ENCODE assay signal across 9 mouse cellular contexts in genomic region chr3:88221519-88222390, GRCm38 (mm10). TPM values are rescaled to one million over a fixed set of nuclear protein-coding genes. Genes with fewer than 3 reads are reported as not detected.
DNase-seq lines count a peak whose midpoint lies in the region; ATAC-seq lines count a peak whose summit lies in the region.
"Had no signal": no experiment of that assay in that cellular context is flagged by ENCODE, and none has a peak within 500 bp of the region (broad histone marks: within the 10 kb centered on the region; RNA-seq: fewer than 3 reads in every experiment).

No protein-coding gene starts in this region.

- H3K4me2 ChIP-seq in forebrain, embryonic 13.5 days: peak overlapping the region; percentile 88
- H3K4me2 ChIP-seq in neural tube, embryonic 13.5 days: peak overlapping the region; percentile 88
- H3K4me2 ChIP-seq: heart, embryonic 15.5 days had no signal

- WGBS in forebrain, embryonic 13.5 days: 15% methylated on average over 12 of the region's 12 CpGs
- WGBS in neural tube, embryonic 13.5 days: 20% methylated on average over 12 of the region's 12 CpGs

- ATAC-seq in forebrain, embryonic 13.5 days: peak; percentile 80
- peak; percentile 78 for ATAC-seq in neural tube, embryonic 13.5 days (ENCODE audit: low read depth)

- peaks cover 96% of the 10 kb centered on the region for H3K4me1 ChIP-seq in forebrain, embryonic 13.5 days
- peaks cover 97% of the 10 kb centered on the region for H3K4me1 ChIP-seq in neural tube, embryonic 13.5 days (replicated peaks)
- H3K4me1 ChIP-seq: heart, embryonic 15.5 days had no signal

- H3K27me3 ChIP-seq in forebrain, embryonic 13.5 days: peaks cover 11% of the 10 kb centered on the region; the same call in 1 of the 2 replicates
- peaks cover 29% of the 10 kb centered on the region for H3K27me3 ChIP-seq in neural tube, embryonic 13.5 days

- H3K27ac ChIP-seq in forebrain, embryonic 13.5 days: peak overlapping the region; percentile 100
- H3K27ac ChIP-seq in neural tube, embryonic 13.5 days (replicated peaks): peak overlapping the region; percentile 98
- H3K27ac ChIP-seq: heart, embryonic 15.5 days had no signal

- peak overlapping the region; percentile 96 for H3K4me3 ChIP-seq in forebrain, embryonic 13.5 days
- peak overlapping the region; percentile 11; the same call in 1 of the 2 replicates for H3K4me3 ChIP-seq in neural tube, embryonic 13.5 days
- H3K4me3 ChIP-seq: heart, embryonic 15.5 days had no signal

- peak overlapping the region; percentile 100 for H3K9ac ChIP-seq in forebrain, embryonic 13.5 days
- H3K9ac ChIP-seq in neural tube, embryonic 13.5 days: peak overlapping the region; percentile 98
- H3K9ac ChIP-seq: heart, embryonic 15.5 days had no signal

- peaks cover 89% of the 10 kb centered on the region for H3K36me3 ChIP-seq in forebrain, embryonic 13.5 days (ENCODE audit: poor library complexity, severe bottlenecking)
- peaks cover 64% of the 10 kb centered on the region for H3K36me3 ChIP-seq in neural tube, embryonic 13.5 days
- H3K36me3 ChIP-seq: heart, embryonic 15.5 days had no signal

- peak; percentile 72 to 73 for DNase-seq in cerebellum, postnatal 25 days
- DNase-seq in layer of hippocampus, adult 9-11 months: peak; percentile 88
- no peak for DNase-seq in T-cell, adult 2 months (ENCODE audit: low spot score)
- no peak for DNase-seq in gastrocnemius, postnatal 4 days (ENCODE audit: low spot score in 2 of 2)
- no peak for DNase-seq in lung, postnatal 14 days
- DNase-seq in spleen, postnatal 36 days (ENCODE audit: low spot score in 2 of 2): no peak

- no peaks in the 10 kb centered on the region for H3K9me3 ChIP-seq in forebrain, embryonic 13.5 days (replicated peaks)
- H3K9me3 ChIP-seq in neural tube, embryonic 13.5 days: no peaks in the 10 kb centered on the region
- H3K9me3 ChIP-seq: heart, embryonic 15.5 days had no signal

RNA-seq across cellular contexts. Expression of gene Rhbg, which starts 32.8 kb away (rescaled TPM):
- 0.18 and 0.26 TPM in 2 replicates for polyA plus RNA-seq in forebrain, embryonic 13.5 days (2015; fragmentation: Nextera tagmentation; extraction: Ambion mirVana)
- 0.15 and 0.67 TPM in 2 replicates for polyA plus RNA-seq in neural tube, embryonic 13.5 days (2015; fragmentation: Nextera tagmentation; extraction: Ambion mirVana)
- total RNA-seq in gastrocnemius, postnatal 4 days (2021): under 1 TPM in 1 of 2 experiments, not detected in 1; 0.16 TPM

Comparison
In these comparisons a context has a peak if more than half of its experiments do, and no peak if none do; other contexts are left out.
1. DNase-seq: peak in cerebellum, postnatal 25 days (2 of 2) and layer of hippocampus, adult 9-11 months (single experiment); none in T-cell, adult 2 months (single experiment), gastrocnemius, postnatal 4 days (0 of 2), lung, postnatal 14 days (single experiment) and spleen, postnatal 36 days (0 of 2).